Mouse (Mus musculus): ENCODE results near the gene Bptf. TPM values are rescaled to one million over a fixed set of nuclear protein-coding genes. Genes with fewer than 3 reads are reported as not detected.
A peak's percentile ranks its signal among the peaks of the same experiment; 100 is the strongest.
"Not testable (repeated sequence)": the region's sequence is repeated elsewhere in the genome, so short reads cannot be mapped to it uniquely, and the experiment has no call there.

Bptf gene
- polyA plus RNA-seq, 1 experiment from 2014 or later, result 28.2 TPM

DNA sequence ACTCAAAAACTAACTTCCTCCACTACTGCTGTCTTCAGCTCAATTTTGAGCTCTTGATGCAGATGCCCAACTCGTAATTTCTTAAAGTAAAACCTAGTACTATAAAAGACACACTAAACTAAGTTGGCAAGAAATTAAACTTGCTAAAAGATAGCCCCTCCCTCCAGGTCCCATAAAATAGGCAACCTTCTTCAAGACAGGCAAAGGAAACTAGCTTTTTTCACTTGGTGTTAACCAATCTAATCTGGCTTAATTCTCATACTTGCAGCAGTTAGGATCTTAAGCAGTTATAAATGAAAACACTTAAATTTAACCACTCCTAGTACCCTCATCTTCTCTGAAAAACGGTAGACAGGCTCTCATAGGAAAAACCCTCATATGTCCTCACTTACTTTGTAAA lies 2.3 kb downstream of the Bptf start:
- peak overlapping the region; percentile 34 for H3K9ac ChIP-seq (ENCODE audit: low read length)
- 12% methylated on average over 2 of the region's 2 CpGs for WGBS

DNA sequence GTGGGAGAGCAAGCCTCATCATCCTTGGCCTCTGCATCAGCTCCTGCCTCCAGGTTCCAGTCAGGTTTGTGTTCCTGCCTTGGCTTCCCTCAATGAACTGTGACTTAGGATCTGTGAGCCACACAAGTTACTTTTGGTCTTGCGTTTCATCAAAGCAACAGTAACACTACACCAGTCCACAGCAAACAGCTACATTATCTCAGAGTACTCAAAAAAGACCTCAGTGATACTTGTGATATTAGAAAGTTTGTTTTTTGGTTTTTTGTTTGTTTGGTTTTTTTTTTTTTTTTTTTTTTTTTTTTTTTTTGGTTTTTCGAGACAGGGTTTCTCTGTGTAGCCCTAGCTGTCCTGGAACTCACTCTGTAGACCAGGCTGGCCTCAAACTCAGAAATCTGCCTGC lies 5.2 kb downstream of the Bptf start:
- not testable (repeated sequence) for H3K36me3 ChIP-seq (ENCODE audit: control insufficient read depth, insufficient read depth, low read length); ATAC-seq (ENCODE audit: low read depth); H3K9me3 ChIP-seq (ENCODE audit: control insufficient read depth, low read length); H3K4me3 ChIP-seq (ENCODE audit: low read length); H3K4me2 ChIP-seq (ENCODE audit: low read depth, low read length); H3K27me3 ChIP-seq (ENCODE audit: control insufficient read depth, insufficient read depth, low read depth, low read length); H3K9ac ChIP-seq (ENCODE audit: low read length); H3K27ac ChIP-seq (ENCODE audit: low read length)
- WGBS, result 91% methylated on average over 1 of the region's 2 CpGs
- H3K4me1 ChIP-seq (replicated peaks; ENCODE audit: control insufficient read depth, insufficient read depth, low read length), result peaks cover 13% of the 10 kb centered on the region

More for the DNA sequence above, 2.3 kb downstream of the Bptf start:
- Histone ChIP-seq H3K4me3 (ENCODE audit: low read length) (peak overlapping the region; percentile 67), H3K4me2 (ENCODE audit: low read depth, low read length) (peak overlapping the region; percentile 66), H3K4me1 (replicated peaks; ENCODE audit: control insufficient read depth, insufficient read depth, low read length) (peaks cover 16% of the 10 kb centered on the region), H3K9me3 (ENCODE audit: control insufficient read depth, low read length) (no peaks in the 10 kb centered on the region), H3K36me3 (ENCODE audit: control insufficient read depth, insufficient read depth, low read length) (no peaks in the 10 kb centered on the region), H3K27me3 (ENCODE audit: control insufficient read depth, insufficient read depth, low read depth, low read length) (no peaks in the 10 kb centered on the region), H3K27ac (ENCODE audit: low read length) (no peak overlapping the region)
- no peak for ATAC-seq (ENCODE audit: low read depth)

DNA sequence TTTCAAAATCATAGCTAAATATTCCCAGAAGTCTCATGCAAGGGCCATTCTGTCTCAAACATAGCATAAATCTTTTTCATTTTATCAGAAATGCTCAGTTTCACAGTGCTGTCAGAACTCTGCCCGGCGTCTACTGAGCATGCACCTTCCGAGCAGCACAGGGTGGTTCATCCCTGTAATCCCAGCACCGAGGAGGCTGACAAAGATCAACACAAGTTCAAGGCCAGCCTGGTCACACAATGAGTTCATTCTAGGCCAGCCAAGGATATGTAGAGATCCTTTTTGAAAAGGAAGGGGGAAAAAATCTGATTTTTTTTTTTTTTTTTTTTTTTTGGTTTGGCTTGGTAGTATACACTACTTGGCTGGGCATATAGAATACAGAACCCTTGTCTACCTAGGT lies 6.9 kb downstream of the Bptf start:
- WGBS, result 71% methylated on average over 4 of the region's 4 CpGs
- Histone ChIP-seq H3K9me3 (ENCODE audit: control insufficient read depth, low read length) (no peaks in the 10 kb centered on the region), H3K27ac (ENCODE audit: low read length) (no peak overlapping the region), H3K4me1 (replicated peaks; ENCODE audit: control insufficient read depth, insufficient read depth, low read length) (peaks cover 13% of the 10 kb centered on the region), H3K36me3 (ENCODE audit: control insufficient read depth, insufficient read depth, low read length) (no peaks in the 10 kb centered on the region), H3K9ac (ENCODE audit: low read length) (no peak overlapping the region), H3K4me3 (ENCODE audit: low read length) (no peak overlapping the region), H3K27me3 (ENCODE audit: control insufficient read depth, insufficient read depth, low read depth, low read length) (no peaks in the 10 kb centered on the region), H3K4me2 (ENCODE audit: low read depth, low read length) (no peak overlapping the region)
- ATAC-seq (ENCODE audit: low read depth), result no peak

DNA sequence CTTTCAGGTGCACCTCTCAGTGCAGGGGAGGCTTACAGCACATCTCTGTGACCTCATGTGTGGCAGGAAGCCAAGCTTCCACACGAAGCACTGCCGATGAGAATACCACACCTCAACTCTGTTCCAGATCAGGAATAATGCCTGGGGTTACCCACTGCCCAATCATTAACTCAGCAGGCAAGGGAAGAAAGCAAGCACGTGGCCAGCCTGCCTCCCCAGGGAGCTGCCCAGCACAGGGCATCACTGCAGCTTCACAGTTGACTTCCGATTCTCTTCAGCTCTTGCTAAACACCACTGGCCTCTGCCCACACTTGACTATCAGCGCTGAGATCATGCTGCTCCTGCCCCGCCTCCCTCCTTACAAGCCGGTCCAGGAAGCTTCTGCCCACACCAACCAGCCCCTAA lies 7.6 kb downstream of the Bptf start:
- Histone ChIP-seq H3K36me3 (ENCODE audit: control insufficient read depth, insufficient read depth, low read length) (no peaks in the 10 kb centered on the region), H3K9ac (ENCODE audit: low read length) (no peak overlapping the region), H3K27me3 (ENCODE audit: control insufficient read depth, insufficient read depth, low read depth, low read length) (no peaks in the 10 kb centered on the region), H3K9me3 (ENCODE audit: control insufficient read depth, low read length) (no peaks in the 10 kb centered on the region), H3K4me3 (ENCODE audit: low read length) (no peak overlapping the region), H3K4me1 (replicated peaks; ENCODE audit: control insufficient read depth, insufficient read depth, low read length) (peaks cover 10% of the 10 kb centered on the region), H3K4me2 (ENCODE audit: low read depth, low read length) (no peak overlapping the region), H3K27ac (ENCODE audit: low read length) (no peak overlapping the region)
- peak; percentile 74 for ATAC-seq (ENCODE audit: low read depth)
- WGBS, result 20% methylated on average over 7 of the region's 7 CpGs

DNA sequence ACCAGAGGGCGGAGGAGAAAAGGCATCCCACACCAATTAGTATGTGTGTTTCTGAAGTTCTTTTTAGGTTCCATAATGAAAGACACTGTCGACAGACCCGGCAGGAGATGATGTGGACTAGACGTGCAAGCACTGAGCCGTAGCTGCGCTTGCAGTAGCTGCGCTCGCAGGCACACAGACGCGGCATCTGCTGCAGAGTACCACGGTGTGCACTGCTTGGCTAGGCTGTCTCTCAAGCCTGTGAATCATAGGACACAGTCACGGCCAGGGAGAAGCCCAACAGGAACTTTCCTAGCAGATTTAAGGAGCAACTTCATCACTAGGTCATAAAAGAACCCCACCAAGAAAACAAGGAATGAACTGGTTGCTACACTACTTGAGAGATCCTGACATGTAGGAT lies 14.1 kb downstream of the Bptf start:
- Histone ChIP-seq H3K4me2 (ENCODE audit: low read depth, low read length) (no peak overlapping the region), H3K9me3 (ENCODE audit: control insufficient read depth, low read length) (no peaks in the 10 kb centered on the region), H3K27ac (ENCODE audit: low read length) (no peak overlapping the region), H3K9ac (ENCODE audit: low read length) (no peak overlapping the region), H3K36me3 (ENCODE audit: control insufficient read depth, insufficient read depth, low read length) (no peaks in the 10 kb centered on the region), H3K4me1 (replicated peaks; ENCODE audit: control insufficient read depth, insufficient read depth, low read length) (peaks cover 25% of the 10 kb centered on the region), H3K4me3 (ENCODE audit: low read length) (no peak overlapping the region), H3K27me3 (ENCODE audit: control insufficient read depth, insufficient read depth, low read depth, low read length) (no peaks in the 10 kb centered on the region)
- WGBS, result 77% methylated on average over 12 of the region's 12 CpGs
- ATAC-seq (ENCODE audit: low read depth), result no peak

DNA sequence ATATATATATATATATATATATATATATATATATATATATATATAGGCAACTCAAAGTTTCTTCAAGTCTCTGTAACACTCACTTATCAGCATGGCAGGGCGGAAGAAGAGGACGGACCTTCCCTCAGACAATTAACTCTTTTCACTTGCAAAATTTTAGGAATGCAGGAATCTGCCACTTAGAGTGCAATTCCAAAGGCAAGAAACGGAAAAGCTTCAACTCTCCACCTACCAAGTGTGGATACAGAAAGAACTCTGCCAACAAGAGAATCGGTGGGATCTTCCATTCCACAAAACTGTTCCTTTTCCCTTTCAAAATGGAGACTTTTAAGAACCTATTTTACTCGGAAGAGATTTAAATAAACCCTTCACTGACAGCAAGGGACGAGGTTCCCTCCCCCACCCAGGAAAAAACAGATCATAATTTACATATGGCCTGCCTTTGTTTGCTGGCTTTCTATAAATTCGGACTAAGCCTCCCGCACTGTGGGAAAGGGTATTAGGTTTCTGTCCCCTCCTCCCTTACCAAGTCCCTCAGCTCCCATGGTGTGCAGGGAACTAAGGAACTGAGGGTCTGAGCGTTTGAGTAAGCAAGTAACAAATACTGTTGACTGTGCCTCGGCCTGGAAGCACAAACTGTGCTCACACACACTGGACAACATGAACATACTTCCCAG lies 17.9 kb downstream of the Bptf start:
- WGBS, result 14% methylated on average over 10 of the region's 10 CpGs
- H3K4me2 ChIP-seq (ENCODE audit: low read depth, low read length), result peak overlapping the region; percentile 40
- ATAC-seq (ENCODE audit: low read depth), result peak; percentile 55; the same call in 1 of the 2 replicates
- H3K4me3 ChIP-seq (ENCODE audit: low read length), result peak overlapping the region; percentile 18; the same call in 1 of the 2 replicates
- H3K36me3 ChIP-seq (ENCODE audit: control insufficient read depth, insufficient read depth, low read length), result peaks cover 16% of the 10 kb centered on the region
- peak overlapping the region; percentile 70 for H3K27ac ChIP-seq (ENCODE audit: low read length)
- H3K27me3 ChIP-seq (ENCODE audit: control insufficient read depth, insufficient read depth, low read depth, low read length), result no peaks in the 10 kb centered on the region
- peak overlapping the region; percentile 37; the same call in 1 of the 2 replicates for H3K9ac ChIP-seq (ENCODE audit: low read length)
- no peaks in the 10 kb centered on the region for H3K9me3 ChIP-seq (ENCODE audit: control insufficient read depth, low read length)
- peaks cover 23% of the 10 kb centered on the region for H3K4me1 ChIP-seq (replicated peaks; ENCODE audit: control insufficient read depth, insufficient read depth, low read length)

DNA sequence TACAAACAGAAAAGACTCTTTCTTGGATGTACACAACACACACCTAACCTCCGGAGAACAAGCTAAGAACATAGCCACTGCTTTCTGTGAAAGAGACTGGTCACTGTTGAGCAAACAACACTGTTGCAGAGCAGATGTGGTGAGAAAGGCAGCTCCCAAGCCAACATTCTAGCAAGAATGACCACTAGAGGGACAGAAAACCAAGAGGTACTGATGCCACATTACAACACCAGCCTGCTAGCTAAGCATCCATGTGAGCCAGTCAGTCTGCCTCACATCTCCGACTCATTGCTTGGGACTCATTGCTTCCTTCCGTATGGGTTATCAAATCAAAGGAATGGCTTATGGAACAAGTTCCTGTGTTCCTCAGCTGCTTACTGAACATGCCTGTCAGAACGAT lies 18.8 kb downstream of the Bptf start:
- peak; percentile 51 for ATAC-seq (ENCODE audit: low read depth)
- Histone ChIP-seq H3K4me3 (ENCODE audit: low read length) (no peak overlapping the region), H3K36me3 (ENCODE audit: control insufficient read depth, insufficient read depth, low read length) (peaks cover 16% of the 10 kb centered on the region), H3K27me3 (ENCODE audit: control insufficient read depth, insufficient read depth, low read depth, low read length) (no peaks in the 10 kb centered on the region), H3K4me2 (ENCODE audit: low read depth, low read length) (peak overlapping the region; percentile 23; the same call in 1 of the 2 replicates), H3K4me1 (replicated peaks; ENCODE audit: control insufficient read depth, insufficient read depth, low read length) (peaks cover 23% of the 10 kb centered on the region), H3K9me3 (ENCODE audit: control insufficient read depth, low read length) (no peaks in the 10 kb centered on the region), H3K9ac (ENCODE audit: low read length) (no peak overlapping the region), H3K27ac (ENCODE audit: low read length) (no peak overlapping the region; the same call in 1 of the 2 replicates)
- WGBS, result 47% methylated on average over 4 of the region's 4 CpGs

DNA sequence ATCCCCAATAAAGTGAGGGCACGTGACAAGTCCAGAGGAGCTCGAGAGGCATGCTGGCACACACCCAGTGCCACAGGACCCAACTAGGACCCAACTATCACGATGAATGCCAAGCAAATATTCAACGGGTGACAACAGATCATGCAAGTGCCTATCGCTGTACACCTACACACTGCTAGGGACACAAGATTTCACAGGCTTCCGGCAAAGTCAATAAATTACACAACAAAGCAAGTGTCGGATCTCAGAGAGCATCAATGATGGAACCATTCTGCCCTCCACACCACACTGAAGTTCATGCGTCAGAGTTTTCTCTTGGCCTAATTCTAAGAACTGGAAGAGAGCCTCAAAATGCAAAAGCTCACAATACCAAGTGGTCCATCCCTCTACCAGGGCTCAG lies 22.3 kb downstream of the Bptf start:
- 88% methylated on average over 8 of the region's 8 CpGs for WGBS
- Histone ChIP-seq H3K9ac (ENCODE audit: low read length) (no peak overlapping the region), H3K27me3 (ENCODE audit: control insufficient read depth, insufficient read depth, low read depth, low read length) (no peaks in the 10 kb centered on the region), H3K4me1 (replicated peaks; ENCODE audit: control insufficient read depth, insufficient read depth, low read length) (peaks cover 17% of the 10 kb centered on the region), H3K9me3 (ENCODE audit: control insufficient read depth, low read length) (no peaks in the 10 kb centered on the region), H3K4me3 (ENCODE audit: low read length) (no peak overlapping the region), H3K36me3 (ENCODE audit: control insufficient read depth, insufficient read depth, low read length) (peaks cover 16% of the 10 kb centered on the region), H3K27ac (ENCODE audit: low read length) (no peak overlapping the region), H3K4me2 (ENCODE audit: low read depth, low read length) (no peak overlapping the region)
- ATAC-seq (ENCODE audit: low read depth), result no peak

DNA sequence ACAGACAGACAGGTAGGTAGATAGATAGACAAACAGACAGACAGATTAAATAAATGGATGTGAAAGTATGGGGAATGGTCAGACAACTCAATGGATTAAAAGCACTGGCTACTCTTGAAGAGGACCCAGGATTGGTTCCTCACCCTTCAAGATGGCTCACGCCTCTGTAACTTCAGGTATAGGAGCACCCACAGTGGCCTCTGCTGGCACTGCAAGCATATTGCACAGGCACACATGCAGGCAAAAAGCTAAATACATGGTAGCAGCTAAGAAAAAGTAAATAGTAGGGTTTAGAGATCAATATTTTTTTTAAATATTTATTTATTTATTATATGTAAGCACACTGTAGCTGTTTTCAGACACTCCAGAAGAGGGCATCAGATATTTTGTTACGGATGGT lies 23.0 kb downstream of the Bptf start:
- ATAC-seq (ENCODE audit: low read depth), result no peak
- 95% methylated on average over 2 of the region's 2 CpGs for WGBS
- H3K4me2 ChIP-seq (ENCODE audit: low read depth, low read length), result no peak overlapping the region
- peaks cover 16% of the 10 kb centered on the region for H3K36me3 ChIP-seq (ENCODE audit: control insufficient read depth, insufficient read depth, low read length)
- peaks cover 9% of the 10 kb centered on the region for H3K4me1 ChIP-seq (replicated peaks; ENCODE audit: control insufficient read depth, insufficient read depth, low read length)
- H3K27ac ChIP-seq (ENCODE audit: low read length), result no peak overlapping the region
- H3K9me3 ChIP-seq (ENCODE audit: control insufficient read depth, low read length), result no peaks in the 10 kb centered on the region
- H3K4me3 ChIP-seq (ENCODE audit: low read length), result no peak overlapping the region
- no peak overlapping the region for H3K9ac ChIP-seq (ENCODE audit: low read length)
- no peaks in the 10 kb centered on the region for H3K27me3 ChIP-seq (ENCODE audit: control insufficient read depth, insufficient read depth, low read depth, low read length)

Measured in lung, embryonic 16.5 days (tissue).